Mouse (Mus musculus) lung, adult 2 months (tissue): Measurements from ENCODE around the gene Nrf1. TPM values are rescaled to one million over a fixed set of nuclear protein-coding genes. Genes with fewer than 3 reads are reported as not detected.

Experiments
- DNase-seq: peaks from one replicate; pipeline ENCODE4 v3.0.0; 2022
- H3K4me1 ChIP-seq: fragments of 200-500 bp; 2 replicates; pipeline ENCODE4 v1.6.1; 2011; ENCODE audit warnings: low read length; ENCODE audit not compliant: control insufficient read depth, insufficient read depth
- H3K4me3 ChIP-seq: fragments of 200-500 bp; replicated peaks from 2 replicates; pipeline ENCODE3; 2011; ENCODE audit warnings: low read depth, mild to moderate bottlenecking, control low read depth, low read length; ENCODE audit errors: extremely low read depth
- CTCF ChIP-seq: fragments of 200-500 bp; IDR thresholded peaks from 2 replicates; pipeline ENCODE4 v1.5.1; 2011; ENCODE audit warnings: mild to moderate bottlenecking, low read length, control low read depth; ENCODE audit not compliant: insufficient read depth
- POLR2A ChIP-seq: fragments of 200-500 bp; IDR thresholded peaks from 2 replicates; pipeline ENCODE4 v1.6.1; 2011; ENCODE audit warnings: low read depth, mild to moderate bottlenecking, control low read depth, low read length, borderline replicate concordance; ENCODE audit errors: extremely low read depth
- WGBS: fragments of 180-500 bp; shearing (Covaris S2); methylation state at CpG from one replicate; pipeline ENCODE4 v1.1.7; 2018; 5-methylcytosine and 5-hydroxymethylcytosine counted together
- polyA plus RNA-seq: library from polyadenylated mRNA; depleted of rRNA; stranded (reverse); fragments of >200 nt; gene quantifications from 2 replicates; pipeline ENCODE4 v1.2.3, GENCODE M21; 2012

Gene Nrf1
- polyA plus RNA-seq, 1 experiment = 31.9 TPM

DNA sequence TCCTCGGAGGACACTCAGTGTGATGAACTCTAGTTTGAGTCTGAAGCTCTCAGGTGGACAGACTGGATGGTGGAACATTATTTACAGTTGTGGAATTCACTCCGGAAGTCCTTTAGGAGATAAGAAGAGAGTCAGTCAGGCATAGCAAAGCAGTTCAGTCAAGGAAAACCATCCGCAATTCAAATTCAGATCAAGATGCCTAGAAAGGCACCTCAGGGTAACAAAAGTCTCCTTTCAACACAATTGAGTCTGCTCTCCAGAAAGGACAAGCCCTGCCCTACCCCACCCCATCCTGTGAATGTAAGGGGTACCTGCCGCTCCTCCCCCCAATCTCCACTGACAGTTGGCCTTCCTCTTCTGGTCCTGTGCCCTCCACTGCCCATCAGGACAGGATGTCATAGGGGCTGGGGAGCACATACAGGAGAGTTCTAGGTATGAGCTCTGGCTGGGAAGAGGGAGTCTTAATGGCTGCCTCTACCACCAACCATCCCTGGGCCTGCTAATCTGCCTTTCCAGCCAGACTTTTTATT, 111.8 kb downstream of the Nrf1 start:
- WGBS = 72% methylated on average over 4 of the region's 4 CpGs
- no peaks in the 10 kb centered on the region for H3K4me1 ChIP-seq
- no peak for TF ChIP-seq POLR2A
- no peak for TF ChIP-seq CTCF
- DNase-seq = no peak
- no peak overlapping the region for H3K4me3 ChIP-seq

DNA sequence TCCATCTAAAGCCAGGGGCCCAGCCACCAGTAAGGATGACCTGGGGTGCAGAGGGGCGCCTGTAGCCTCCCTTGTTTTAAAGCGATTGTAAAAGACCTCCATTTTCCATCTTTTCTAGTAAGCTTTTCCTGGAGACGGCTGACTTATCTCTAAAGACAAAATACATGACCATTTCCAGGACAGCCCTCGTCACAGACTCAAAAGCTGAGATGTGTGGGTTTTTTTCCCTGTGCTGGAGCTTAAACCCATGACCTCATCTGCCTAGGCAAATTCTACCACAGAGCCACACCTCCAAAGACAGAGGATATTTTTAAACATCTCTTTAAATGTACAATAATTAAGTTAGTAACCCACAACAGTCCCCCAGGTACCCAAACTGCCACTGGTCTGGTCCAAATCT, 112.6 kb downstream of the Nrf1 start:
- no peaks in the 10 kb centered on the region for H3K4me1 ChIP-seq

GRCm38 (mm10) chr6:30161618-30162017, 113.8 kb downstream of the Nrf1 start:
- Histone ChIP-seq H3K4me3 (no peak overlapping the region), H3K4me1 (no peaks in the 10 kb centered on the region)
- TF ChIP-seq CTCF = no peak
- TF ChIP-seq POLR2A = no peak
- 73% methylated on average over 2 of the region's 2 CpGs for WGBS
- DNase-seq = no peak

More for the DNA sequence above, 112.6 kb downstream of the Nrf1 start:
- DNase-seq = no peak
- TF ChIP-seq POLR2A (no peak), CTCF (no peak)
- no peak overlapping the region for H3K4me3 ChIP-seq
- 81% methylated on average over 4 of the region's 4 CpGs for WGBS

GRCm38 (mm10) chr6:30162091-30162490, 114.3 kb downstream of the Nrf1 start:
- 45% methylated on average over 7 of the region's 7 CpGs for WGBS
- H3K4me3 ChIP-seq = no peak overlapping the region
- H3K4me1 ChIP-seq = no peaks in the 10 kb centered on the region
- TF ChIP-seq POLR2A (no peak), CTCF (no peak)
- DNase-seq = no peak

DNA sequence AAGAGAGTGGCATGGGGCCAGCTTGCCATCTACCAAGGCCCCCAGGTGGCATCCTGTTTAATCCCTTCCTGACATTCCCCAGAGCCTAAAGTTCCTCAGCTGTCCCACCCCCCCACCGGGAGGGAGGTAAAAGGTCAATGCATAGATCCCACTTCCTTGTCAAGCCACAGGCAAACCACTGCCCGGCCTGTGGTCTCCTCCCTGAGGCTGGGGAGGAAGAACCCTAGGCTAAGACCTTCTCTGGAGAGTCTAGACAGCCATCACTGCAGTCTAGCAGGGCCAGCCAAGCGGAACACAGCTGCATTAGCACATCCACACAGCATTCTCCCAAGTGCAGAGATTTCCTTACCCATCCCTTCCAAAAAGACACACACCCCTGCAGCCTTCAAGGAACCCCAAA, 118.6 kb downstream of the Nrf1 start:
- WGBS = 70% methylated on average over 3 of the region's 3 CpGs
- no peak for DNase-seq
- no peak for TF ChIP-seq CTCF
- no peak for TF ChIP-seq POLR2A
- no peak overlapping the region for H3K4me3 ChIP-seq
- H3K4me1 ChIP-seq = no peaks in the 10 kb centered on the region

GRCm38 (mm10) chr6:30167192-30167591, 119.4 kb downstream of the Nrf1 start:
- Histone ChIP-seq H3K4me3 (no peak overlapping the region), H3K4me1 (no peaks in the 10 kb centered on the region)
- 64% methylated on average over 11 of the region's 11 CpGs for WGBS
- DNase-seq = no peak
- TF ChIP-seq CTCF = no peak
- no peak for TF ChIP-seq POLR2A

GRCm38 (mm10) chr6:30168275-30168674, 120.5 kb downstream of the Nrf1 start:
- no peak for DNase-seq
- no peak for TF ChIP-seq CTCF
- no peak for TF ChIP-seq POLR2A
- WGBS = 83% methylated on average over 3 of the region's 3 CpGs
- Histone ChIP-seq H3K4me3 (no peak overlapping the region), H3K4me1 (no peaks in the 10 kb centered on the region)

DNA sequence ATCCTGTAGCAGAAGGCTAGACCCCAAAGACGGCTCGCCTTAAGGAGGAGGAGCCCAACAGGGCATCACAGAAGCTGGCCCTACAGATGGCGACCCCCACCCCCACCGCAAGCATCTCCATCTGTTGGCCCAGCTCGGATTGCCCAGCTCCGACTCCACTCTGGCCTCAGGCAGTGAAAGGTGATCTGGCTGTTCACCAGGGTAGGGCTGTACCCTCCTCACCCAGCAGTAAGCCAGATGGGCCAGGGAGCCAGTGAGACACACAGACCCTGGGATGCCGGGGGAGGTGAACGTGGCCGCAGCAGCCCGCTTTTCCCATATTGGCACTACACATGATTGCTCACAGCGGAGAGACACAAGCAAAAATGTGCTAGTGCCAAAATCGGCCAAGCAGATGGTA, 121.4 kb downstream of the Nrf1 start:
- H3K4me3 ChIP-seq = no peak overlapping the region
- DNase-seq = no peak
- peaks cover under 1% of the 10 kb centered on the region; the same call in 1 of the 2 replicates for H3K4me1 ChIP-seq
- TF ChIP-seq CTCF (no peak), POLR2A (no peak)
- WGBS = 81% methylated on average over 12 of the region's 12 CpGs

DNA sequence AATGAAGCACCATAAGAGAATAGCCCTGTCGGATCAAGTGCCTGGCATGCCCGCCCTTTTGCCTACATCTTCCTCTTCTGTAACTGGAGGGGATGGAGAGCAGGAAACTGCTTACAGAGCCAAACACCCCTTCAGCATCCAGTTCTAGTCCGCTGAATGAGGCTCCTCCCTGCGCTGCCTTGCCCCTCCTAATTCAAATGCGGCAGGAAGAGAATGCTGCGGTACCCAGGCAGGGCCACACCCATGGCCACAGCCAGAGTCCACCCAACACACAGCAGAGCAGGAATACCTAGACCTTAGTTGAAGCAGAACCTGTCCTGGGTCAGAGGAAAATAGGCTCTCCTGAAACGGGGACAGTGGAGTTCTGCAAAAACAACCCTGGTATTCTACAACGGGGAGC, 123.4 kb downstream of the Nrf1 start:
- H3K4me3 ChIP-seq = no peak overlapping the region
- WGBS = 40% methylated on average over 8 of the region's 8 CpGs
- peaks cover 6% of the 10 kb centered on the region; the same call in 1 of the 2 replicates for H3K4me1 ChIP-seq
- TF ChIP-seq POLR2A (no peak), CTCF (no peak)
- no peak for DNase-seq

DNA sequence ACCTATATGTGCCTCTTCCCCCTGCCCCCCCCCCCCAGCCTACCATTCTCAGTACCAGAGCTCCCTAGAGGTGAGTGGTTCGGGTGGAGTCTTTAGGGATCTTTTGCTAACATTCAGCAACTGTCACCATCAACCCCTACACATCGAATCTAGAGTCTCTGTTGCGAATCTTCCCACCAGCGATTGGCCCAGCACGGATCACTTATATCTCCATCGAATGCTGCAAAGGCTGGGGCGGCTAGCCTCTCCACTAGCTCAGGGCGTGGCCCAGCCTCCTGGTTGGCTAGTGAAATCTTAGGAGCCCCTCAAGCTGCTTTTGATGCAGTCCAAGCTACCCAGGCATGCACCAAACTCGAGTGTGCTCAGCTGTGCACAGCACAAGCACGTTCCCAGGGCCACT, 124.2 kb downstream of the Nrf1 start:
- WGBS = 32% methylated on average over 10 of the region's 10 CpGs
- no peak for DNase-seq
- H3K4me1 ChIP-seq = peaks cover 6% of the 10 kb centered on the region; the same call in 1 of the 2 replicates
- TF ChIP-seq CTCF (no peak), POLR2A (no peak)
- H3K4me3 ChIP-seq = no peak overlapping the region
